Comparison of ENCODE assay signal across 10 mouse cellular contexts in the genomic region with DNA sequence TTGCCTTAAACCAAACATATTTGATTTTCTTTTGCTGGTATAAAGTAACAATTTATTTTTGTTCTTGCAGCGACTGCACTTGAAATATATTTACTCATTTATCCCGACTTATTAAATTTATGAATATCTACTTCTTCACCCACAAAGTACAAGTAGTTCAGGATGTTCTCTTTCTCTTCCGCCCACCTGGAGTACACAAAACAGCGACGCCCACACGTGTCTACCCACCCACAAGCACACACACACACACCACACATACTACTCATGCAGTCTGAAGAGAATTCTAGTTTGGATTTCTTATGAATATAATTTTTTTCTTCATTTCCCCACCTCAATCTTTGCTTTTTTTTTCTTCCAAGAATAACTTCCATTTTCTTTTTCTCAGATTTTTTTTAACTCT.
"Had no signal": no experiment of that assay in that cellular context is flagged by ENCODE, and none has a peak within 500 bp of the region (broad histone marks: within the 10 kb centered on the region; RNA-seq: fewer than 3 reads in every experiment).

No protein-coding gene starts in this region.

- DNase-seq: lung, adult 18-20 months; lung, embryonic 14.5 days; lung, postnatal 10 days; lung, postnatal 4 days; midbrain, embryonic 14.5 days; retina, postnatal 1 day; spleen, adult 18-20 months; thymus, adult 2 months; thymus, postnatal 25 days; thymus, postnatal 4 days had no signal
